Mouse (Mus musculus) left cerebral cortex, adult 2 months (tissue): ENCODE data around the gene Camk2g. TPM values are rescaled to one million over a fixed set of nuclear protein-coding genes. Genes with fewer than 3 reads are reported as not detected.
"Not testable (repeated sequence)": the region's sequence is repeated elsewhere in the genome, so short reads cannot be mapped to it uniquely, and the experiment has no call there.

Source experiments
- DNase-seq, 2 experiments: peaks; one replicate each; pipeline ENCODE4 v3.0.0; 2021 to 2022; ENCODE audit warnings: low spot score in 2 of 2, mixed read lengths in 1 of 2; ENCODE audit errors: extremely low spot score in 1 of 2
- H3K27ac ChIP-seq: fragments of 200-600 bp; 2 replicates; pipeline ENCODE4 v1.8.1; 2022
- H3K4me3 ChIP-seq: fragments of 200-600 bp; 2 replicates; pipeline ENCODE4 v1.8.1; 2022
- CTCF ChIP-seq: fragments of 200-600 bp; IDR thresholded peaks from 2 replicates; pipeline ENCODE4 v1.8.1; 2022; ENCODE audit warnings: antibody characterized with exemption, mild to moderate bottlenecking, moderate library complexity
- intact Hi-C: fragments of 180-260 bp; cut with DNase I; formaldehyde crosslinking; loops from one replicate; pipeline ENCODE4 v1.15.1; 2025
- total RNA-seq, 2 experiments: library from RNA; stranded (reverse); gene quantifications; 2 replicates each; pipeline ENCODE4 v1.2.3; 2021

Camk2g gene
- total RNA-seq, 2 experiments from 2014 or later = 328 to 345 TPM

DNA sequence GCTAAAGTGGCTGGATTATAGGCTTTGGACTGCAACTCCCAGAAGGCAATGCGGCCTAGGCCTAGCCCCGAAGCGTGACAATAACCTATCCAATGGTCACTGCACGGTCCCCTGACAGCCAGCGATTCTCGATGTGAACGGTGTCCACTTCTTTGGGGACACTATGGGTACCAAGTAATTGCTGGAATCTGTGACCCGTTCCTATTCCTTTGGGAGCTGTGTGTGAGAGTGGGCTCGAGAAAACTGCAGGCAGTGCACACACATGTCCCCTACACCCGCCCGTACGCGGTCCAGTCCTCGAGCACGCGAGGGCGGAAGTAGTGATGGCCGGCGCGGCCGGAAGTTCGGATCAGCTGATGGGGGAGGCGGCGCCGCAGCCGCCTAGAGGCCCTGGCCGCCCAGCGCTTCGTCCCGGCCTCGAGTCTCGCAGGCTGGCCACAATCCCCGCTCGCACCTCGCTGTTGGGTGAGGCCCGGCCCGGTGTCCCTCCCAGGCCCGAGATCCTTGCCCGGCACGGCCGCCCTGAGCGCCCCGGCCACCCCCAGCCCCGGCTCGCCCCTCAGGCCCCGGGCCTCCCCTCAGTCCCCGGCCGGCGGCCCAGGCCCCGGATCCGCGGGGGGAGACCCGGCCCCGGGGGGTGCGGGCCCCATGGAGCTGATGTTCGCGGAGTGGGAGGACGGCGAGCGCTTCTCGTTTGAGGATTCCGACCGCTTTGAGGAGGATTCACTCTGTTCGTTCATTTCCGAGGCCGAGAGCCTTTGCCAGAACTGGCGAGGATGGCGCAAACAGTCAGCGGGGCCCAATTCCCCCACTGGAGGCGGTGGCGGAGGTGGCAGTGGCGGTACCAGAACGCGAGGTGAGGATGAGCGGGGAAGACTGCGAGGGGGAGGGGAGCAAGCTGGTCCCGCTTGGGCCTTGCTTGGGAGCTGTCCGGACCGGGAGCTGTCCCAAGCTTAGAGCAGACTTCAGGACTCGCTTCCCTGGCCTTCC lies 86.4 kb downstream of the Camk2g start, which contains the start of gene Zswim8:
Zswim8 (plus strand) TSS at position 352 of the 990 bp plus-strand sequence.
- peak within 1 kb of the TSS; percentile 98 for H3K27ac ChIP-seq
- no peak; the same call in 1 of the 2 replicates for TF ChIP-seq CTCF
- intact Hi-C loops = no loop called here
- DNase-seq = peak; percentile 90
- H3K4me3 ChIP-seq = peak within 1 kb of the TSS; percentile 74

DNA sequence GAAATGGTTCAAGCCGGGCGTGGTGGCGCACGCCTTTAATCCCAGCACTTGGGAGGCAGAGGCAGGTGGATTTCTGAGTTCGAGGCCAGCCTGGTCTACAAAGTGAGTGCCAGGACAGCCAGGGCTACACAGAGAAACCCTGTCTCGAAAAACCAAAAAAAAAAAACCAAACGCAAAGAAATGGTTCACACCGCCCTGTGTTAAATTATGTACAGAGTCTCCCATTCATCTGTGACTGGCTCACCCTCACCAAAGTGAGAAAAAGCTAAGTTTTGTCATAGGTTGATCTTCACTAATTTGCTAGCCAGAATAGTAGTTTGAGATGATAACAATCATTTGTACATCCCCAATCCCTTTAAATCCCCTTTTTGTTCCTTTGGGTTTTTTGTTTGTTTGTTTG lies 90.4 kb downstream of the Camk2g start:
- intact Hi-C loops, DNase-seq: not testable (repeated sequence)

DNA sequence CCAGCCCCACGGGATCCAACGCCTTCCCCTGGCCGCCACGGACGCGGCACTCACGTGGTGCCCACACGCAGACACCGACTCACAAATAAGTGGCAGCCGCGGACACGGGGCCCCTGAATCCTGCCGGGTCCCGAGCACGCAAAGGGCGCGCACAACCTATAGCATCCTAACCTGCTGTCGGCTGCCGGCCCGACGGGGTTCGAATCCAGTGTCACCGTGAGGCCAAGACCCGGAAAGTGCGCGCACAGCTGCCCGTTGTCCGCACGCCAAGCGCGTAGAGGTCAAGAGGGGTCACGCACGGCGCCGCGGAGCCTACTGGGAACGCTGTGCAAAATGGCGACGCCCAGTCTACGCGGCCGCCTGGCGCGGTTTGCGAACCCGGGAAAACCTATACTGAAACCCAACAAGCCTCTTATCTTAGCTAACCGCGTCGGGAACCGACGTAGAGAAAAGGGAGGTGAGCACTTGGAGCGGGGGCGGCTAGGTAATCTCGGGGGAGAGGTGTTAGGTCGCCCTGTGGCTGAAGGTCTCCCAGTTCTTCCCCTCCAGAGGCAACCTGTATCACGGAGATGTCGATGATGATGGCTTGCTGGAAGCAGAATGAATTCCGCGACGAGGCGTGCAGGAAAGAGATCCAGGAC lies 91.0 kb downstream of the Camk2g start, which contains the start of gene Chchd1:
Chchd1 (plus strand) TSS at position 266 of the 641 bp plus-strand sequence.
- Histone ChIP-seq H3K27ac (peak within 1 kb of the TSS; percentile 91), H3K4me3 (peak within 1 kb of the TSS; percentile 90)
- intact Hi-C loops = no loop called here
- peak; percentile 91 to 93 for DNase-seq
- no peak for TF ChIP-seq CTCF

More for the DNA sequence above, 90.4 kb downstream of the Camk2g start:
- Histone ChIP-seq H3K27ac (peak overlapping the region; percentile 91; the same call in 1 of the 2 replicates), H3K4me3 (peak overlapping the region; percentile 90)

- intact Hi-C loops = no loop called here
These were observed 91.7 kb downstream of the Camk2g start for GRCm38 (mm10) chr14:20702096-20702740.

DNA sequence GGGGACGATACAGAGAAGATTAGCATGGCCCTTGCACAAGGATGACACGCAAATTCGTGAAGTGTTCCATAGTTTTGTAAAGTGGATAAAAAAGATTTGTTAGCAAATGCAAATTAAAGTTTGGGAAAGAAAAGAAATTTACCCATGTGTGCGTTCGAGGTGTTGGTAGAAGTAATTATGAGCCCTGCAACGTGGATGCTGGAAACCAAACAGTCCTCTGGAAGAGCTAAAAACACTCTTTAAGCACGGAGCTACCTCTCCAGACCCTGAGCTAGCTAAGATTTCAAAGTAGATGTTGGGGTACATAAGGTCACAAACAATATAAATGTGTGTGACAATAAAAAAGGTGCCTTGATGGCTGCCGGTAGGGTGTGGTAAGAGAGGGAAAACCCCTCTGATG lies 92.3 kb downstream of the Camk2g start:
- no peak overlapping the region; the same call in 1 of the 2 replicates for H3K27ac ChIP-seq
- DNase-seq = no peak
- TF ChIP-seq CTCF = no peak
- intact Hi-C loops = no loop called here
- H3K4me3 ChIP-seq = peak overlapping the region; percentile 90

More at GRCm38 (mm10) chr14:20702096-20702740, 91.7 kb downstream of the Camk2g start:
- peak overlapping the region; percentile 90 for H3K4me3 ChIP-seq
- peak overlapping the region; percentile 91 for H3K27ac ChIP-seq
- DNase-seq = no peak
- TF ChIP-seq CTCF = no peak

GRCm38 (mm10) chr14:20700362-20700761 lies 93.5 kb downstream of the Camk2g start:
- H3K27ac ChIP-seq = no peak overlapping the region
- H3K4me3 ChIP-seq = no peak overlapping the region
- DNase-seq = no peak
- intact Hi-C loops = no loop called here
- no peak for TF ChIP-seq CTCF

GRCm38 (mm10) chr14:20698515-20698914 lies 95.4 kb downstream of the Camk2g start:
- Histone ChIP-seq H3K4me3 (peak overlapping the region; percentile 99), H3K27ac (no peak overlapping the region)
- DNase-seq = no peak
- intact Hi-C loops = no loop called here
- TF ChIP-seq CTCF = no peak

DNA sequence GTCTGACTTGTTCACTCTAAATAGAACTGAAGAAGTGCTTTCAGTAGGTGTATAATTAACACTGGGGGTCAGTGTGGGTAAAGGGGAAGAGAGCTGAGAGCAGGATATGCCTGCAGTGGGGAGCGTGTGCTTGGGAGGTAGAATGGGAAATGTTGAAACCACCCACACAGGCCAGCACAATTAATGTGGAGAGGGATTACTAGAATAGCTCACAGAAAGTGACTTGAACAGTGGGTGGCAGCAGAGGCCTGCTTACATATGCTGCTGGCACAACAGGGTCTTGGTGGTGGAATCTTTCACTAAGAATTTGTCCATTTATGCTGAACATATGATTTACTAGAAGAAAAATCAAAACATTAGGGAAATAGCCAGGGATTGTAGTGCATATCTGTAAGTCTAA lies 96.9 kb downstream of the Camk2g start:
- TF ChIP-seq CTCF = peak; percentile 57
- intact Hi-C loops = no loop called here
- DNase-seq = peak; percentile 48 to 55

GRCm38 (mm10) chr14:20695761-20696520 lies 97.9 kb downstream of the Camk2g start:
- H3K4me3 ChIP-seq = peak overlapping the region; percentile 99
- TF ChIP-seq CTCF = no peak
- no peak for DNase-seq
- H3K27ac ChIP-seq = peak overlapping the region; percentile 99
- intact Hi-C loops = no loop called here

More for the DNA sequence above, 96.9 kb downstream of the Camk2g start:
- Histone ChIP-seq H3K27ac (peak overlapping the region; percentile 59), H3K4me3 (peak overlapping the region; percentile 99)

- Histone ChIP-seq H3K4me3 (peak within 1 kb of the TSS; percentile 99), H3K27ac (peak within 1 kb of the TSS; percentile 99)
- intact Hi-C loops = no loop called here
- no peak for TF ChIP-seq CTCF
- DNase-seq = peak; percentile 81 to 84
These were observed 98.8 kb downstream of the Camk2g start, which contains the start of gene Fut11 for GRCm38 (mm10) chr14:20694884-20695760. Gene Fut11 (plus strand): TSS chr14:20694968.
